Mouse (Mus musculus) testis, adult 2 months (tissue): ENCODE data around the gene Dpp9. TPM values are rescaled to one million over a fixed set of nuclear protein-coding genes. Genes with fewer than 3 reads are reported as not detected.
A peak's percentile ranks its signal among the peaks of the same experiment; 100 is the strongest.

Experiments used
- H3K27ac ChIP-seq: fragments of 200-500 bp; 2 replicates; pipeline ENCODE4 v1.5.1; 2012; ENCODE audit warnings: low read depth, low read length; ENCODE audit not compliant: control insufficient read depth, insufficient read depth
- H3K27me3 ChIP-seq: fragments of 200-500 bp; 2 replicates; pipeline ENCODE4 v1.6.1; 2012; ENCODE audit warnings: mild to moderate bottlenecking, low read length, moderate library complexity; ENCODE audit not compliant: control insufficient read depth, insufficient read depth
- H3K36me3 ChIP-seq: fragments of 200-500 bp; 2 replicates; pipeline ENCODE4 v1.6.1; 2012; ENCODE audit warnings: mild to moderate bottlenecking, low read length; ENCODE audit not compliant: control insufficient read depth, insufficient read depth
- H3K4me1 ChIP-seq: fragments of 200-500 bp; 2 replicates; pipeline ENCODE4 v1.6.1; 2012; ENCODE audit warnings: low read length; ENCODE audit not compliant: control insufficient read depth, insufficient read depth
- H3K4me3 ChIP-seq: fragments of 200-500 bp; 2 replicates; pipeline ENCODE4 v1.5.1; 2012; ENCODE audit warnings: low read depth, mild to moderate bottlenecking, low read length, moderate library complexity, mixed read lengths; ENCODE audit not compliant: control insufficient read depth
- CTCF ChIP-seq: fragments of 200-500 bp; IDR thresholded peaks from 2 replicates; pipeline ENCODE4 v1.5.1; 2012; ENCODE audit warnings: low read depth, mild to moderate bottlenecking, inconsistent platforms, low read length, moderate library complexity; ENCODE audit not compliant: control insufficient read depth, insufficient read depth, insufficient replicate concordance
- POLR2A ChIP-seq: fragments of 200-500 bp; IDR thresholded peaks from 2 replicates; pipeline ENCODE4 v1.6.1; 2012; ENCODE audit warnings: low read depth, mild to moderate bottlenecking, inconsistent platforms, low read length, moderate library complexity; ENCODE audit not compliant: control insufficient read depth
- polyA plus RNA-seq: library from polyadenylated mRNA; depleted of rRNA; stranded (reverse); fragments of >200 nt; gene quantifications from 2 replicates; pipeline ENCODE4 v1.2.3, GENCODE M21; 2012

The Dpp9 gene
- polyA plus RNA-seq, 1 experiment, result 12.8 TPM

- H3K27me3 ChIP-seq, result no peaks in the 10 kb centered on the region
- no peak overlapping the region for H3K4me3 ChIP-seq
- H3K4me1 ChIP-seq, result peaks cover 2% of the 10 kb centered on the region; the same call in 1 of the 2 replicates
- H3K36me3 ChIP-seq, result no peaks in the 10 kb centered on the region; the same call in 1 of the 2 replicates
- H3K27ac ChIP-seq, result no peak overlapping the region
- TF ChIP-seq POLR2A (no peak), CTCF (peak; percentile 62; the same call in 1 of the 2 replicates)
Measured at GRCm38 (mm10) chr17:56200586-56200985, 18.1 kb downstream of the Dpp9 start.

- peaks cover 2% of the 10 kb centered on the region; the same call in 1 of the 2 replicates for H3K4me1 ChIP-seq
- H3K27ac ChIP-seq, result no peak overlapping the region
- no peaks in the 10 kb centered on the region; the same call in 1 of the 2 replicates for H3K36me3 ChIP-seq
- TF ChIP-seq CTCF, result no peak; the same call in 1 of the 2 replicates
- no peak overlapping the region for H3K4me3 ChIP-seq
- no peaks in the 10 kb centered on the region for H3K27me3 ChIP-seq
Measured at GRCm38 (mm10) chr17:56196860-56197259, 21.8 kb downstream of the Dpp9 start.

- Histone ChIP-seq H3K27me3 (no peaks in the 10 kb centered on the region), H3K4me3 (no peak overlapping the region), H3K36me3 (no peaks in the 10 kb centered on the region; the same call in 1 of the 2 replicates), H3K27ac (no peak overlapping the region), H3K4me1 (peaks cover 2% of the 10 kb centered on the region; the same call in 1 of the 2 replicates)
- TF ChIP-seq CTCF, result no peak
- TF ChIP-seq POLR2A, result no peak
Measured at GRCm38 (mm10) chr17:56194765-56195164, 23.9 kb downstream of the Dpp9 start.

- H3K4me1 ChIP-seq, result peaks cover 2% of the 10 kb centered on the region; the same call in 1 of the 2 replicates
- no peak overlapping the region for H3K4me3 ChIP-seq
- no peaks in the 10 kb centered on the region for H3K27me3 ChIP-seq
- no peak for TF ChIP-seq CTCF
- TF ChIP-seq POLR2A, result no peak
- H3K27ac ChIP-seq, result no peak overlapping the region
- no peaks in the 10 kb centered on the region; the same call in 1 of the 2 replicates for H3K36me3 ChIP-seq
Measured at GRCm38 (mm10) chr17:56194357-56194756, 24.3 kb downstream of the Dpp9 start.

- Histone ChIP-seq H3K4me1 (no peaks in the 10 kb centered on the region), H3K27ac (no peak overlapping the region), H3K27me3 (no peaks in the 10 kb centered on the region), H3K36me3 (peaks cover 3% of the 10 kb centered on the region; the same call in 1 of the 2 replicates), H3K4me3 (no peak overlapping the region)
- TF ChIP-seq POLR2A (no peak), CTCF (no peak)
Measured at GRCm38 (mm10) chr17:56191266-56191665, 27.4 kb downstream of the Dpp9 start.

- no peak overlapping the region for H3K4me3 ChIP-seq
- H3K27me3 ChIP-seq, result no peaks in the 10 kb centered on the region
- H3K4me1 ChIP-seq, result peaks cover 10% of the 10 kb centered on the region
- TF ChIP-seq POLR2A (no peak), CTCF (no peak)
- peak overlapping the region; percentile 46; the same call in 1 of the 2 replicates for H3K27ac ChIP-seq
- H3K36me3 ChIP-seq, result peaks cover 6% of the 10 kb centered on the region; the same call in 1 of the 2 replicates
Measured at GRCm38 (mm10) chr17:56185281-56186141, 33.2 kb downstream of the Dpp9 start.

GRCm38 (mm10) chr17:56183658-56184103 is 35.0 kb downstream of the Dpp9 start, which contains the start of gene Mydgf:
Gene Mydgf (minus strand): TSS chr17:56183920.
- Histone ChIP-seq H3K4me3 (peak within 1 kb of the TSS; percentile 100), H3K4me1 (peaks cover 10% of the 10 kb centered on the region), H3K27ac (peak within 1 kb of the TSS; percentile 87), H3K36me3 (peaks cover 5% of the 10 kb centered on the region; the same call in 1 of the 2 replicates), H3K27me3 (no peaks in the 10 kb centered on the region)
- TF ChIP-seq POLR2A, result peak; percentile 54
- TF ChIP-seq CTCF, result no peak
